Mouse (Mus musculus): ENCODE measurements at regions not wholly inside any gene's neighbourhood (a gene's known extent, or its start where the extent isn't known, plus 50 kb on each side); places are given as distances from the start of the nearest gene placed in this dataset.

DNA sequence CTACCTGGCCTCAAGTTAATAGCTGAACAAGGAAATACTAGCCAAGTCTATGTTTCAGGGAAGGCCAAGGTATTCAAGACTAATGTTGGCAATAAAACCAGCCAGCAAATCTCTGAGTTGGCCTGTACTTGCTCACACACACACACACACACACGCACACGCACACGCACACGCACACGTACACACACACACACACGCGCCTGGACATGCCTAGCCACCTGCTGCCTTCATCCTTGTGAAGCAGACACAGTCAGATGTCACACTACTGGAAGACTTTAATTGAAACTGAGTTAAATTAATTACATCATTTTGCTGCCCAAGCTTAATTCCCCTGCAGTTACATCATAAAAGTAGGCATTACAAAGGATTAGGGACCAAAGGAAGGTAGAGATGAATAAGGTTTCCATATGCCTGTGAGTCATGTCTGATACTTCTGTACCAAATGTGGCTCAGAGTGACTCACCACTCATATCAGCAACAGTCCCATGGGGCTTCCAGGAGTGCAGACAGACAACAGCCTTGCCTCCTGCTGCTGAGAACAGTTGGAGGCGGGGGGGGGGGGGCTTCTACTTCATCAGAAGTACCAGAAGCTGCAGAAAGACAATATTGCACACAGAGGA is 141.7 kb upstream of the Rgma start:
- no peaks in the 10 kb centered on the region for H3K79me2 ChIP-seq (ENCODE audit: control insufficient read depth, insufficient read depth)
- no peak overlapping the region for H3ac ChIP-seq (ENCODE audit: control insufficient read depth, insufficient read length)
- no peaks in the 10 kb centered on the region for H3K27me3 ChIP-seq (ENCODE audit: control insufficient read depth, insufficient read depth, insufficient read length)
- H3K36me3 ChIP-seq (ENCODE audit: control insufficient read depth, insufficient read depth), result no peaks in the 10 kb centered on the region
- TF ChIP-seq TCF12 (IDR thresholded peaks at IDR 0.05; ENCODE audit: insufficient read depth, poor library complexity, severe bottlenecking), result peak; percentile 8
- TF ChIP-seq MYOG (IDR thresholded peaks at IDR 0.05; ENCODE audit: control insufficient read depth in 1 of 3, insufficient read depth in 1 of 3, insufficient read length in 2 of 3, low read depth in 2 of 3), result peak in 2 of 3 experiments; percentile 47 to 58
- TF ChIP-seq MYOD1 (IDR thresholded peaks at IDR 0.05; ENCODE audit: control insufficient read depth in 1 of 3, insufficient read length in 2 of 3, low read depth in 2 of 3), result peak in 2 of 3 experiments; percentile 44 to 52
- peak; percentile 57; the same call in 1 of the 2 replicates for TF ChIP-seq CEBPB (IDR thresholded peaks at IDR 0.05; ENCODE audit: insufficient read depth, poor library complexity, severe bottlenecking)
- no peak for TF ChIP-seq TCF3 (IDR thresholded peaks at IDR 0.05; ENCODE audit: insufficient read length, low read depth)
- no peak for TF ChIP-seq POLR2A (IDR thresholded peaks at IDR 0.05; ENCODE audit: insufficient read length, low read depth)
- H3K4me3 ChIP-seq, result no peak overlapping the region
- H3K4me2 ChIP-seq (ENCODE audit: low read depth), result peak overlapping the region; percentile 2

DNA sequence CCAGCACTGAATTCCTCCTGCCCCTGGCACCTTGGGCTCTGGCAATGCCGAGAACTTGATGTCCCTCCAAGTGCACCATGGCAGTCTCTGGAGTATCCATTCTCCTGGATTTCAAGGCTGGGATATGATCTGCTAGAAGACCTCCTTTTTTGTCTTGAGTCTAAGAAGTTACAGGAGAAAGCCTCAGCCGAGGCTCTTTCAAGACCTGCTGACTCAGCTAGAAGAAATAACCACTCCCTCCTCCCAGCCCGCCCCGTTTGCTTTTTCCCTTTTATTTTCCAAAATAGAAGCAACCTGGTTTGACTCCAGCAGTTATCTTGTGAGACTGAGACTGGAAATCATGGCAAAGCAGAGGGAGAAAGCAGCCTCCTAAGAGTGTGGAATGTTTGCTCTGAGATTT is 136.8 kb upstream of the Rgma start:
- H3K4me2 ChIP-seq (ENCODE audit: low read depth), result peak overlapping the region; percentile 27
- TF ChIP-seq POLR2AphosphoS2 (IDR thresholded peaks at IDR 0.05; ENCODE audit: insufficient read length, low read depth), result no peak
- TF ChIP-seq MYOD1 (IDR thresholded peaks at IDR 0.05; ENCODE audit: control insufficient read depth in 1 of 3, insufficient read length in 2 of 3, low read depth in 2 of 3), result no peak
- no peak for TF ChIP-seq MAX (IDR thresholded peaks at IDR 0.05; ENCODE audit: low read depth)
- no peak for TF ChIP-seq TCF3 (IDR thresholded peaks at IDR 0.05; ENCODE audit: insufficient read length, low read depth)
- no peaks in the 10 kb centered on the region for H3K27me3 ChIP-seq (ENCODE audit: control insufficient read depth, insufficient read depth, insufficient read length)
- H3K36me3 ChIP-seq (ENCODE audit: control insufficient read depth, insufficient read depth), result no peaks in the 10 kb centered on the region
- no peak overlapping the region for H3ac ChIP-seq (ENCODE audit: control insufficient read depth, insufficient read length)
- no peaks in the 10 kb centered on the region for H3K79me2 ChIP-seq (ENCODE audit: control insufficient read depth, insufficient read depth)
- H3K4me3 ChIP-seq, result no peak overlapping the region

DNA sequence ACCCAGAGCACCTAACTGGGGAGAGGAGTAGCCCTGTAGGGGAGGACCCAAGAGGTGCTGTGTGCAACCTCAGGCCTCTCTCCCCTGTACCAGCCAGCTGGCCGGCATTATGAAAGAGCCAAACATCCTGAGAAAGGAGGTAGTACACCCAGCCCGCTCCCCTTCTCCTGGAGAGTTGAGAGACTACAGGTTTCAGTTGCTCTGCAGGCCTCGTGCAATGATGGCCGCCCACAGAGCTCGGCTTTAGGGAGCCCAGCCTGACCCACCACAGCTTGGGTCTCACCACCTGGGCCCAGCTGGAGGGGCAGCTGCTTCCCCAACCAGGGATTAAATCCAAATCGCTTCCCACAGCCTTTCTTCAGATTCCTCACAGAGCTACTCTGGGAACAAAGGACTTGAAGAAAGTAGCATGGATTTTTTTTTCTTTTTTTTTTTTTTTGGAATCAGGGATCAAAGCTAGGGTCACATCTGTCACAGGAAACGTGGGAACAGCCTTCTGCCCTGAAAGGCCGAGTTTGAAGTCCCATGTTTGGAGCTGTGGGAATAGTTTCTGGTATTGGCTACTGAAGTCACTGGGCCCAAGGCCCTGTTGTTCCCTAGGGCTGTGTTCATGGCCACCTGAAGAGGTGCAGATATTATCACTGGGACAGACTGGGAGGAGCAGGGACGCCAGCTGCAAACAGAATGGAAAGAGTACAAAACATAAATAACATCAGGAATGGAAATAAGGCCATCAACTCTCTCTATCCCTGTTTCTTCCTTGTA is 131.5 kb upstream of the Rgma start:
- no peaks in the 10 kb centered on the region for H3K79me2 ChIP-seq (ENCODE audit: control insufficient read depth, insufficient read depth)

DNA sequence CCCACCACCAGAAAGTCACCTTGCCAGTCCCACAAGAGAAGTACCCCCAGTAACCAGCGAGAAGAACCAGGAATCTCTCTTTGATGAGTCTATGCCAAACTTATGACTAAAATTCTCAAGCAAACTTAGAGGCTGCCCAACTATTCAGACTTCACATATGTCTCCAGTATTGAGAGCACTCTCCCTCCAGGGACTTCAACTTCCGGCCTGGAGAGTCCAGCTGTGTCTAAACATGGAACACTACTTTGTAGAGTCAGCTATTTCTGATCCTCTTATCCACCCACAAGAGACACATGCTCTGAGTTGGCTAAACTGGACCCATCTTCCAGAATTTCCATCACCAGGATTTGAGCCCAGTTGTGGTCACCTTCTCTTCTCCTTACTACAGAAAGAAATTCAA is 129.9 kb upstream of the Rgma start:
- Histone ChIP-seq H3K4me2 (ENCODE audit: low read depth) (no peak overlapping the region), H3ac (ENCODE audit: control insufficient read depth, insufficient read length) (no peak overlapping the region), H3K4me3 (no peak overlapping the region), H3K79me2 (ENCODE audit: control insufficient read depth, insufficient read depth) (no peaks in the 10 kb centered on the region), H3K27me3 (ENCODE audit: control insufficient read depth, insufficient read depth, insufficient read length) (no peaks in the 10 kb centered on the region), H3K36me3 (ENCODE audit: control insufficient read depth, insufficient read depth) (no peaks in the 10 kb centered on the region)
- no peak for TF ChIP-seq SRF (IDR thresholded peaks at IDR 0.05; ENCODE audit: control insufficient read depth, insufficient read length, low read depth)
- no peak for TF ChIP-seq USF1 (IDR thresholded peaks at IDR 0.05; ENCODE audit: low read depth)
- no peak for TF ChIP-seq E2F4 (IDR thresholded peaks at IDR 0.05; ENCODE audit: insufficient read depth)
- no peak for TF ChIP-seq MYOG (IDR thresholded peaks at IDR 0.05; ENCODE audit: control insufficient read depth in 1 of 3, insufficient read depth in 1 of 3, insufficient read length in 2 of 3, low read depth in 2 of 3)
- no peak for TF ChIP-seq MYOD1 (IDR thresholded peaks at IDR 0.05; ENCODE audit: control insufficient read depth in 1 of 3, insufficient read length in 2 of 3, low read depth in 2 of 3)
- TF ChIP-seq MAX (IDR thresholded peaks at IDR 0.05; ENCODE audit: low read depth), result no peak

More for the DNA sequence above, 131.5 kb upstream of the Rgma start:
- H3K4me3 ChIP-seq, result no peak overlapping the region
- no peak for TF ChIP-seq POLR2A (IDR thresholded peaks at IDR 0.05; ENCODE audit: insufficient read length, low read depth)
- TF ChIP-seq MYOG (IDR thresholded peaks at IDR 0.05; ENCODE audit: control insufficient read depth in 1 of 3, insufficient read depth in 1 of 3, insufficient read length in 2 of 3, low read depth in 2 of 3), result peak in 2 of 3 experiments; percentile 61 to 63
- no peak for TF ChIP-seq REST (IDR thresholded peaks at IDR 0.05; ENCODE audit: insufficient read depth, insufficient read length)
- no peak for TF ChIP-seq MAX (IDR thresholded peaks at IDR 0.05; ENCODE audit: low read depth)
- peak; percentile 16 for TF ChIP-seq TCF3 (IDR thresholded peaks at IDR 0.05; ENCODE audit: insufficient read length, low read depth)
- peak in 2 of 3 experiments; percentile 69 to 74 for TF ChIP-seq MYOD1 (IDR thresholded peaks at IDR 0.05; ENCODE audit: control insufficient read depth in 1 of 3, insufficient read length in 2 of 3, low read depth in 2 of 3)
- no peak overlapping the region for H3ac ChIP-seq (ENCODE audit: control insufficient read depth, insufficient read length)
- H3K4me2 ChIP-seq (ENCODE audit: low read depth), result no peak overlapping the region
- no peaks in the 10 kb centered on the region for H3K36me3 ChIP-seq (ENCODE audit: control insufficient read depth, insufficient read depth)
- H3K27me3 ChIP-seq (ENCODE audit: control insufficient read depth, insufficient read depth, insufficient read length), result no peaks in the 10 kb centered on the region

DNA sequence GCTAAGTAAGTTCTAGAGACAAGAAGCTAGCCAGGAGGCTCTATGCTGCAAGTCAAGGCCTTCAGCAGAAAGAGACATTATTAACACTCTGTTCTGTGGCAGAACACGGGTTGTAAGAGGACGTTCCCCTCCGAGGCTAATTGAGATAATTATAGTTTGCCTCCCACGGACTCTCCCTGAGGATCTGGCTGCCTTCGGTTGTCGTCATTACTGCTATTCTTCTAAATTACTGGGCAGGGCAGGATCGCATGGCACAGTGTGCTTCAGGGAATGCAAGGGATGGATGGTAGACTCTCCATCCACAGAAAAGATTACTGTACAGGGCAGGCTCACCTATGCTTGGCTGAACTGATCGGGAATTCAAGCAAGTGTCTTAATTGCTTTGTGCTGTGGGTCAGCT is 124.7 kb upstream of the Rgma start:
- TF ChIP-seq REST (IDR thresholded peaks at IDR 0.05; ENCODE audit: insufficient read depth, insufficient read length), result no peak
- TF ChIP-seq CEBPB (IDR thresholded peaks at IDR 0.05; ENCODE audit: insufficient read depth, poor library complexity, severe bottlenecking), result no peak
- TF ChIP-seq POLR2AphosphoS2 (IDR thresholded peaks at IDR 0.05; ENCODE audit: insufficient read length, low read depth), result no peak
- no peak for TF ChIP-seq MYOD1 (IDR thresholded peaks at IDR 0.05; ENCODE audit: control insufficient read depth in 1 of 3, insufficient read length in 2 of 3, low read depth in 2 of 3)
- TF ChIP-seq E2F4 (IDR thresholded peaks at IDR 0.05; ENCODE audit: insufficient read depth), result no peak
- no peak for TF ChIP-seq SRF (IDR thresholded peaks at IDR 0.05; ENCODE audit: control insufficient read depth, insufficient read length, low read depth)
- no peak for TF ChIP-seq TCF12 (IDR thresholded peaks at IDR 0.05; ENCODE audit: insufficient read depth, poor library complexity, severe bottlenecking)
- no peak for TF ChIP-seq MAX (IDR thresholded peaks at IDR 0.05; ENCODE audit: low read depth)
- no peak overlapping the region for H3ac ChIP-seq (ENCODE audit: control insufficient read depth, insufficient read length)
- no peaks in the 10 kb centered on the region for H3K36me3 ChIP-seq (ENCODE audit: control insufficient read depth, insufficient read depth)
- no peaks in the 10 kb centered on the region for H3K79me2 ChIP-seq (ENCODE audit: control insufficient read depth, insufficient read depth)
- no peaks in the 10 kb centered on the region for H3K27me3 ChIP-seq (ENCODE audit: control insufficient read depth, insufficient read depth, insufficient read length)
- H3K4me2 ChIP-seq (ENCODE audit: low read depth), result no peak overlapping the region
- no peak overlapping the region for H3K4me3 ChIP-seq
